In the genomic region with DNA sequence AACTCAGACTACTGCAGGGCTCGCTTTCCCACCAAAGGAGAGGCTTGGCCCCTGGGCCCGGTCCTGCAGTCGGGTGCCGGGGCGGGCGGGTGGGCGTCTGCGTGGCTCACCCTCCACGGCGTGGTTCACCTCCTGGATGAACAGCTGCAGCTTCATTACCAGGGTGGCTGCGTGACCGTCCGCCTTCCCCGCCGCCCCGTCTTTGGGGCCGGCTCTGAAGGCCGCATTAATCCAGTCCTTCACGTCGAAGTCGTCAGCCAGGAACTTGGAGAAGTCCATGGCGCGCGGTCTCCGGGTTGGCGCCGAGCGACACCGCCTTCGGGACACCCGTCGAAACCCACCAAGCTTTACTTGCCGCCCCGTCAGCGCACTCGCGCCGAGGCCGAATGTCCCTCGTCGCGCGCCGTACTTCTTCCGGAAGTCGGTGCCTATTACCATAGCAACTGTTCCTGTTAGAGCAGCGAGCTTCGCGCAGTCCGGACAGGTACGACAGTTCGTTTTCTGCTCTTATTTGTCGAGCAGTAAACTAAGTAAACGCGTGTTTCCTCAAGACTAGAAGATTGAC, we compare ENCODE assay signal across 7 mouse cellular contexts. TPM values are rescaled to one million over a fixed set of nuclear protein-coding genes. Genes with fewer than 3 reads are reported as not detected.
A peak's percentile ranks its signal among the peaks of the same experiment; 100 is the strongest.
DNase-seq lines count a peak whose midpoint lies in the region; ATAC-seq lines count a peak whose summit lies in the region.

A gene (minus strand): TSS at position 405 of the 565 bp plus-strand sequence.

- no peaks in the 10 kb centered on the region; the same call in 1 of the 2 replicates for H3K36me3 ChIP-seq in embryonic facial prominence, embryonic 11.5 days (replicated peaks; ENCODE audit: control insufficient read depth, insufficient read depth, low read depth, low read length)
- H3K36me3 ChIP-seq in limb, embryonic 10.5 days, result peaks cover 7% of the 10 kb centered on the region
- peaks cover 13% of the 10 kb centered on the region for H3K36me3 ChIP-seq in midbrain, embryonic 13.5 days

- no peaks in the 10 kb centered on the region for H3K4me1 ChIP-seq in embryonic facial prominence, embryonic 11.5 days (ENCODE audit: control insufficient read depth, insufficient read depth, low read length)
- peaks cover 8% of the 10 kb centered on the region; the same call in 1 of the 2 replicates for H3K4me1 ChIP-seq in limb, embryonic 10.5 days
- H3K4me1 ChIP-seq in midbrain, embryonic 13.5 days (replicated peaks), result peaks cover 18% of the 10 kb centered on the region

- ATAC-seq in embryonic facial prominence, embryonic 11.5 days (replicated peaks; ENCODE audit: insufficient number of reproducible peaks, low FRiP score, low TSS enrichment, low read depth), result peak; percentile 83
- peak; percentile 95 for ATAC-seq in granulocyte monocyte progenitor cell, adult 5-6 weeks (replicated peaks; ENCODE audit: poor library complexity, severe bottlenecking)
- ATAC-seq in midbrain, embryonic 13.5 days, result peak; percentile 91

- no peaks in the 10 kb centered on the region for H3K9me3 ChIP-seq in embryonic facial prominence, embryonic 11.5 days (replicated peaks; ENCODE audit: control insufficient read depth, low read length)
- H3K9me3 ChIP-seq in limb, embryonic 10.5 days (replicated peaks), result no peaks in the 10 kb centered on the region
- H3K9me3 ChIP-seq in midbrain, embryonic 13.5 days, result no peaks in the 10 kb centered on the region

- WGBS in embryonic facial prominence, embryonic 11.5 days, result 1% methylated on average over 55 of the region's 55 CpGs
- WGBS in limb, embryonic 10.5 days, result under 1% methylated on average over 55 of the region's 55 CpGs
- WGBS in midbrain, embryonic 13.5 days, result under 1% methylated on average over 54 of the region's 55 CpGs

- no peaks in the 10 kb centered on the region for H3K27me3 ChIP-seq in embryonic facial prominence, embryonic 11.5 days (ENCODE audit: control insufficient read depth, insufficient read depth, low read length)
- no peaks in the 10 kb centered on the region for H3K27me3 ChIP-seq in limb, embryonic 10.5 days (ENCODE audit: low read depth, poor library complexity, severe bottlenecking)
- H3K27me3 ChIP-seq in midbrain, embryonic 13.5 days, result no peaks in the 10 kb centered on the region

- peak within 1 kb of the TSS; percentile 51 for H3K4me2 ChIP-seq in embryonic facial prominence, embryonic 11.5 days (ENCODE audit: low read depth, low read length)
- H3K4me2 ChIP-seq in midbrain, embryonic 13.5 days (replicated peaks), result peak within 1 kb of the TSS; percentile 70

- peak; percentile 94 for DNase-seq in adrenal gland, postnatal 14 days
- peak; percentile 94 for DNase-seq in embryonic facial prominence, embryonic 11.5 days (ENCODE audit: low spot score)
- DNase-seq in kidney, adult 11 months, result peak; percentile 87
- peak; percentile 96 for DNase-seq in limb, embryonic 10.5 days (ENCODE audit: low spot score)
- DNase-seq in spleen, adult 12 weeks (ENCODE audit: low spot score), result peak; percentile 85

- peak within 1 kb of the TSS; percentile 80 for H3K4me3 ChIP-seq in embryonic facial prominence, embryonic 11.5 days (ENCODE audit: low read depth, low read length)
- H3K4me3 ChIP-seq in limb, embryonic 10.5 days, result peak within 1 kb of the TSS; percentile 81
- H3K4me3 ChIP-seq in midbrain, embryonic 13.5 days (replicated peaks), result peak within 1 kb of the TSS; percentile 72

- H3K9ac ChIP-seq in embryonic facial prominence, embryonic 11.5 days (replicated peaks; ENCODE audit: low read length), result peak within 1 kb of the TSS; percentile 82
- H3K9ac ChIP-seq in midbrain, embryonic 13.5 days (replicated peaks), result peak within 1 kb of the TSS; percentile 73

- no peak within 1 kb of the TSS for H3K27ac ChIP-seq in embryonic facial prominence, embryonic 11.5 days (replicated peaks; ENCODE audit: low read depth, low read length)
- peak within 1 kb of the TSS; percentile 86 for H3K27ac ChIP-seq in limb, embryonic 10.5 days
- H3K27ac ChIP-seq in midbrain, embryonic 13.5 days, result no peak within 1 kb of the TSS; the same call in 1 of the 2 replicates

RNA-seq across cellular contexts. Expression of the gene that starts here (rescaled TPM):
- total RNA-seq in adrenal gland, postnatal 14 days (2021), result 22.8 and 24.7 TPM in 2 replicates
- polyA plus RNA-seq in embryonic facial prominence, embryonic 11.5 days (2014; fragmentation: Nextera tagmentation; extraction: Ambion mirVana), result 13.9 and 15.1 TPM in 2 replicates
- total RNA-seq in granulocyte monocyte progenitor cell, adult 5-6 weeks (2014; fragmentation: Nextera tagmentation), result 18.0 and 24.0 TPM in 2 replicates
- total RNA-seq in granulocyte monocyte progenitor cell, adult 5-6 weeks (2017), result 16.9 and 20.0 TPM in 2 replicates
- polyA plus RNA-seq in limb, embryonic 10.5 days (2016; fragmentation: Nextera tagmentation; extraction: Ambion mirVana), result 22.8 and 24.8 TPM in 2 replicates
- polyA plus RNA-seq in midbrain, embryonic 13.5 days (2015; fragmentation: Nextera tagmentation; extraction: Ambion mirVana), result 20.6 TPM in 2 replicates
